Mouse (Mus musculus) heart, adult 18-20 months (tissue): ENCODE measurements at regions not wholly inside any gene's neighbourhood (a gene's known extent, or its start where the extent isn't known, plus 50 kb on each side); places are given as distances from the start of the nearest gene placed in this dataset.
A peak's percentile ranks its signal among the peaks of the same experiment; 100 is the strongest.

Source experiments
- DNase-seq, 2 experiments: peaks; one replicate each; pipeline ENCODE4 v3.0.0; 2021 to 2022; ENCODE audit warnings: mixed read lengths in 1 of 2

DNA sequence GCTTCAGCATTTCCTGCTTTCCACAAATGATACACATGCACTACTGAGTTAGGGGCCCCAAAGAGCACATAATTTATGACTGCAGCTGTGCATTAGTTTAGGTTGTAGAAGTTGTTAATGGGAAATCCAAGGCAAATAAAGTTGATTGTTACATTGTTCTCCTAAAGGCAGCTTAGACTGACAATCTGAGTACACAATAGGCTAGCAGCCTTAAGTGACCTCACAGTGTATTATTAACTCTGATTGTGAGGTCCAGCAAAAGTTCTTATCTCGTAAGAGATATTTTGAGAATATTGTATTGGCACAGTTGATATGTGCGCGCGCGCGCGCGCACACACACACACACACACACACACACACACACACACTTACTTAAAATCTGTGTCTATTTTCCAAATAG is 70.5 kb upstream of the Yae1d1 start:
- DNase-seq, result peak; percentile 4 to 12

DNA sequence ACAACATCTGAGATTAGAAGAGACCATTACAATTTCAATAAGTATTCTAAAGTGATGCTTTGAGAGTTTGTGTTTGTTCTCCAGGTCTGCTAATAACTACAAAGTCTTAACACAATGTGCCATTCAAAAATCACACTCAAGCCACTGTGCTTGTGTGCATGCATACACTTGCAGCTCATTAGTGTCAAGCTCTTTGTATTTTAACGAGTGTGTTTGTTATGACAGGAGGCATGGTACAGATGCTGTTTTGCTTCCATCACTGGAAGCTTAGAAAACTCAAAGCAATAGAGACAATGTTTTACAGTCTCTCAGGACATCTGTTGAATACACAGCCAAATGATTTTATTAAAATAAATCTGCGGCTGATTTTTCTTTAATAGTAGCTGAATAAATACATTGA is 67.1 kb upstream of the Yae1d1 start:
- no peak for DNase-seq

DNA sequence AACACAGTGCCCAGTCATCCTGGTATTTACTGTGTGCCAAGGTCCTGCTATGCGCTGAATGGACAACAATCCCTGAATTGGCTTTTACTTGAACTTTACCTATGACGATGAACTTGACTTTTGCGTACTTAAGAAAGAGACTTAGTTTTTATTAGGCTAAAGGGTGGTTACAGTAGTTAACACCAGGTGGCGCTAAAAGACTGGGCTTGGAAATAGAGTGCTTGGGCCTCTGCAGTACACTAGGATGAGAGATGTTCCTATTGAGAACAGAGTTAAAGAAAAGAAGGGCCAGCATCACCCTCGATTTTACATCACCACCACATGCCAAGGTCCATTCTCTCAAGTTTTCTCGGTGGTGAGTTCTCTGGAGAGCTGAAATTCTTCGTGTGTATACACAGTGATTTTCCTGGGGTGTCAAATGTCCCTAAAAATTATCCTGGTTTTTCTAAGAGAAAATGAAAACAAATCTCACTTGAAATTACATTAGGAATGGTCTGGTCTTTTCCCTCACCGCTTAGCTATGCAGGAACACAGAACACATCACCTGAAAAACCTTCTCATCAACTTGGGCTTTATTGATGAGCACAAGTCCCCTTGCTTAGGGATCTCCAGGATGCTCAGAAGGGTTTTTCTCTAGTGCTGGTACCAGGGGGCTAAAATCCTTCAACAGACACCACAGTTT is 64.2 kb upstream of the Yae1d1 start:
- DNase-seq, result peak; percentile 33 to 76

DNA sequence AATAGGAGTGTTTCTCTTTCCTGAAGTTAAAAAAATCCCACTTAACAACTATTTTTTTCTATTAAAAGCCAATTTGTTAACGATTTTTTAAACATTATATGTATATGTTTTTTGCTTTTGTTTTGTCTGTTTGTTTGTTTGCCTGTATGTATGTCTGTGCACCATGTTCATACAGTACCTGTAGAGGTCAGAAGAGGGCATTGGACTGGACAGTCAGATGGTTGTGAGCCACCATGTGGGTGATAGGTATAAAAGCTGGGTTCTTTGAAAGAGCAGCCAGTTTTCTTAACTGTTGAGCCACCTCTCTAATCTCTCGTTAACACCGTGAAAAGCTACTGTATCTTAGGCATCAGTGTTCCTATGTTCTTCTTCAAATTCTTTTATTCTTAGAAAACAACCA is 63.7 kb upstream of the Yae1d1 start:
- DNase-seq, result no peak

DNA sequence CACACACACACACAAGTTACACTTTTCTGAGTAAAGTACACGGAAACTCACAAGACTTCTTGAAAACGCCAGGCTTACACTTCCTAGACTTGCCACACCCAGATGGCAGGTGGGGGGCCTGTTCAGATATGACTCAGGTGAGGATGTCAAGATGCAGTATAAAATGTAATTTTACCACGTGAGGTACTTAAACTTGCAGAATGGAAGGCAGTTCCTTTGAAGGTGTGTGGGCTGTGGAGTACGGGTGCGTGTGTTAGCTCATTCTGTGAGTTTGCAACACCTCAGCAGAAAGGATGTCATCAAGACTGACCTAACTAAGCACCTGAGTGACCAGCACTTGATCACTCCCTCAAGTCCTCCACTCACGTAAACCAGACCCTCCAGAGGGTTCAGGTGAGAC is 50.0 kb upstream of the Yae1d1 start:
- no peak for DNase-seq
